Mouse (Mus musculus): Measurements from ENCODE around the gene Hunk.

The Hunk gene

GRCm38 (mm10) chr16:90511551-90512296 is 125.9 kb downstream of the Hunk start:
- peak in 1 of 2 experiments; percentile 13 for DNase-seq

- DNase-seq, result no peak
These were observed 131.2 kb downstream of the Hunk start for GRCm38 (mm10) chr16:90517041-90517440.

GRCm38 (mm10) chr16:90518232-90518631 is 132.4 kb downstream of the Hunk start:
- DNase-seq, result peak; percentile 71 to 83

- DNase-seq, result no peak
These were observed 133.0 kb downstream of the Hunk start for GRCm38 (mm10) chr16:90518732-90519295.

GRCm38 (mm10) chr16:90521191-90521950 is 135.6 kb downstream of the Hunk start:
- no peak for DNase-seq

GRCm38 (mm10) chr16:90521951-90522255 is 136.1 kb downstream of the Hunk start:
- DNase-seq, result no peak

- DNase-seq, result no peak
These were observed 136.8 kb downstream of the Hunk start for GRCm38 (mm10) chr16:90522575-90522974.

GRCm38 (mm10) chr16:90523373-90523772 is 137.6 kb downstream of the Hunk start:
- DNase-seq, result no peak

GRCm38 (mm10) chr16:90523894-90524293 is 138.1 kb downstream of the Hunk start:
- DNase-seq, result no peak

- no peak for DNase-seq
These were observed 138.6 kb downstream of the Hunk start for GRCm38 (mm10) chr16:90524393-90524792.

- DNase-seq, result peak in 1 of 2 experiments; percentile 34
These were observed 147.4 kb downstream of the Hunk start for GRCm38 (mm10) chr16:90533119-90533673.

GRCm38 (mm10) chr16:90534591-90534990 is 148.8 kb downstream of the Hunk start:
- DNase-seq, result peak in 1 of 2 experiments; percentile 16

GRCm38 (mm10) chr16:90538926-90539325 is 153.1 kb downstream of the Hunk start:
- DNase-seq, result no peak

GRCm38 (mm10) chr16:90541191-90541590 is 155.4 kb downstream of the Hunk start:
- no peak for DNase-seq

- DNase-seq, result no peak
These were observed 156.6 kb downstream of the Hunk start for GRCm38 (mm10) chr16:90542383-90542782.

GRCm38 (mm10) chr16:90544175-90544574 is 158.4 kb downstream of the Hunk start:
- no peak for DNase-seq

- no peak for DNase-seq
These were observed 159.7 kb downstream of the Hunk start for GRCm38 (mm10) chr16:90545509-90545908.

- DNase-seq, result no peak
These were observed 160.8 kb downstream of the Hunk start for GRCm38 (mm10) chr16:90546591-90546990.

GRCm38 (mm10) chr16:90547996-90548395 is 162.2 kb downstream of the Hunk start:
- no peak for DNase-seq

All from cerebellum, postnatal 10 days (tissue).